Mouse (Mus musculus) MEL (cell line): ENCODE results near the gene Zfp426. TPM values are rescaled to one million over a fixed set of nuclear protein-coding genes. Genes with fewer than 3 reads are reported as not detected.

Source experiments
- DNase-seq: peaks from one replicate; pipeline ENCODE4 v3.0.0; 2011; ENCODE audit warnings: low read depth, low spot score
- H3K27ac ChIP-seq: 2 replicates; pipeline ENCODE4 v1.5.1; 2012; ENCODE audit warnings: low read depth, mild to moderate bottlenecking, control low read depth, low read length, moderate library complexity; ENCODE audit not compliant: control insufficient read depth
- H3K27me3 ChIP-seq, 2 experiments: fragments of 150-350 bp in 1 of 2; sonication (generic) in 1 of 2; 2 replicates each; pipeline ENCODE4 v1.6.1; 2012; ENCODE audit warnings: low read length in 2 of 2, mild to moderate bottlenecking in 2 of 2, improper control_type of control experiment in 1 of 2, moderate library complexity in 1 of 2; ENCODE audit not compliant: insufficient read depth in 2 of 2, control insufficient read depth in 1 of 2
- H3K36me3 ChIP-seq, 2 experiments: 2 replicates each; pipeline ENCODE4 v1.6.1; 2012 to 2014; ENCODE audit warnings: low read length in 2 of 2, improper control_type of control experiment in 1 of 2, inconsistent platforms in 1 of 2, mild to moderate bottlenecking in 1 of 2; ENCODE audit not compliant: insufficient read depth in 2 of 2, control insufficient read depth in 1 of 2
- H3K4me1 ChIP-seq, 2 experiments: fragments of 150-350 bp in 1 of 2; sonication (generic) in 1 of 2; 2 replicates each; pipeline ENCODE4 v1.6.1; 2012; ENCODE audit warnings: low read length in 2 of 2, improper control_type of control experiment in 1 of 2, mild to moderate bottlenecking in 1 of 2; ENCODE audit not compliant: insufficient read depth in 2 of 2, control insufficient read depth in 1 of 2
- H3K4me3 ChIP-seq, 2 experiments: fragments of 150-350 bp in 1 of 2; sonication (generic) in 1 of 2; 2 replicates each; pipeline ENCODE4 v1.5.1; 2012; ENCODE audit warnings: low read depth in 2 of 2, low read length in 2 of 2, mild to moderate bottlenecking in 2 of 2, moderate library complexity in 2 of 2, control low read depth in 1 of 2, improper control_type of control experiment in 1 of 2; ENCODE audit not compliant: control insufficient read depth in 1 of 2, insufficient read depth in 1 of 2
- H3K79me2 ChIP-seq: 2 replicates; pipeline ENCODE4 v1.6.1; 2012; ENCODE audit warnings: mild to moderate bottlenecking, low read length, moderate library complexity; ENCODE audit not compliant: control insufficient read depth, poor library complexity, insufficient read depth
- H3K9ac ChIP-seq: 2 replicates; pipeline ENCODE4 v1.6.1; 2012; ENCODE audit warnings: low read depth, mild to moderate bottlenecking, control low read depth, low read length, moderate library complexity; ENCODE audit not compliant: control insufficient read depth, poor library complexity, severe bottlenecking
- H3K9me3 ChIP-seq: fragments of 150-350 bp; sonication (generic); replicated peaks from 2 replicates; pipeline ENCODE4 v1.6.1; 2012; ENCODE audit warnings: mild to moderate bottlenecking, low read length, improper control_type of control experiment, moderate library complexity; ENCODE audit not compliant: insufficient read depth
- BHLHE40 ChIP-seq: IDR thresholded peaks from 2 replicates; pipeline ENCODE4 v1.6.1; 2012; ENCODE audit warnings: low read depth, mild to moderate bottlenecking, inconsistent platforms, low read length, improper control_type of control experiment, borderline replicate concordance
- CHD1 ChIP-seq: IDR thresholded peaks from 2 replicates; pipeline ENCODE4 v1.6.1; 2012; ENCODE audit warnings: low read depth, mild to moderate bottlenecking, inconsistent platforms, low read length, improper control_type of control experiment
- CTCF ChIP-seq, 3 experiments: IDR thresholded peaks in 2 of 3; conservative IDR thresholded peaks in 1 of 3; 2 replicates each; pipeline ENCODE4 v1.5.1; 2011 to 2012; ENCODE audit warnings: low read length in 3 of 3, low read depth in 2 of 3, mild to moderate bottlenecking in 2 of 3, improper control_type of control experiment in 1 of 3, inconsistent platforms in 1 of 3, mixed read lengths in 1 of 3, moderate library complexity in 1 of 3; ENCODE audit not compliant: control insufficient read depth in 1 of 3, insufficient read depth in 1 of 3, poor library complexity in 1 of 3, severe bottlenecking in 1 of 3
- EP300 ChIP-seq, 2 experiments: IDR thresholded peaks; 2 replicates each; pipeline ENCODE4 v1.6.1; 2011; ENCODE audit warnings: improper control_type of control experiment in 2 of 2, low read length in 2 of 2, low read depth in 1 of 2, mild to moderate bottlenecking in 1 of 2
- ETS1 ChIP-seq: IDR thresholded peaks from 2 replicates; pipeline ENCODE4 v1.6.1; 2012; ENCODE audit warnings: low read depth, mild to moderate bottlenecking, inconsistent platforms, low read length, improper control_type of control experiment, moderate library complexity
- GATA1 ChIP-seq: IDR thresholded peaks from 2 replicates; pipeline ENCODE4 v1.6.1; 2011; ENCODE audit warnings: low read depth, low read length, improper control_type of control experiment
- JUND ChIP-seq: IDR thresholded peaks from 2 replicates; pipeline ENCODE4 v1.6.1; 2011; ENCODE audit warnings: low read depth, mild to moderate bottlenecking, improper control_type of control experiment, low read length
- KAT2A ChIP-seq: conservative IDR thresholded peaks from 2 replicates; pipeline ENCODE4 v1.6.1; 2012; ENCODE audit warnings: low read depth, low read length, improper control_type of control experiment, inconsistent platforms
- MEF2A ChIP-seq: IDR thresholded peaks from 2 replicates; pipeline ENCODE4 v1.6.1; 2014; ENCODE audit warnings: low read depth, mild to moderate bottlenecking, inconsistent platforms, low read length, improper control_type of control experiment; ENCODE audit not compliant: poor library complexity, insufficient replicate concordance, severe bottlenecking; ENCODE audit errors: extremely low read depth
- MXI1 ChIP-seq: IDR thresholded peaks from 2 replicates; pipeline ENCODE4 v1.6.1; 2011; ENCODE audit warnings: mild to moderate bottlenecking, low read depth, low read length, improper control_type of control experiment
- MYC ChIP-seq: IDR thresholded peaks from 2 replicates; pipeline ENCODE4 v1.6.1; 2011; ENCODE audit warnings: low read depth, mild to moderate bottlenecking, low read length, improper control_type of control experiment, moderate library complexity
- NELFE ChIP-seq: IDR thresholded peaks from 2 replicates; pipeline ENCODE4 v1.6.1; 2011; ENCODE audit warnings: low read depth, low read length, improper control_type of control experiment
- POLR2A ChIP-seq, 2 experiments: IDR thresholded peaks; 2 replicates each; pipeline ENCODE4 v1.6.1; 2011 to 2012; ENCODE audit warnings: low read length in 2 of 2, mild to moderate bottlenecking in 2 of 2, control low read depth in 1 of 2, improper control_type of control experiment in 1 of 2, low read depth in 1 of 2, moderate library complexity in 1 of 2; ENCODE audit not compliant: control insufficient read depth in 1 of 2, insufficient read depth in 1 of 2, poor library complexity in 1 of 2
- POLR2AphosphoS2 ChIP-seq: IDR thresholded peaks from 2 replicates; pipeline ENCODE4 v1.6.1; 2011; ENCODE audit warnings: low read length, improper control_type of control experiment
- POLR2AphosphoS5 ChIP-seq: IDR thresholded peaks from 2 replicates; pipeline ENCODE4 v1.6.1; 2012; ENCODE audit warnings: low read depth, borderline replicate concordance, mild to moderate bottlenecking, inconsistent platforms, low read length, moderate library complexity, mixed read lengths
- RAD21 ChIP-seq: IDR thresholded peaks from 2 replicates; pipeline ENCODE4 v1.6.1; 2011; ENCODE audit warnings: mild to moderate bottlenecking, low read depth, low read length, improper control_type of control experiment
- TAL1 ChIP-seq: IDR thresholded peaks from 2 replicates; pipeline ENCODE4 v1.6.1; 2012; ENCODE audit warnings: mild to moderate bottlenecking, inconsistent platforms, low read length, moderate library complexity, mixed read lengths
- TBP ChIP-seq: IDR thresholded peaks from 2 replicates; pipeline ENCODE4 v1.8.0; 2011; ENCODE audit warnings: low read depth, low read length, improper control_type of control experiment
- TCF12 ChIP-seq: IDR thresholded peaks from 2 replicates; pipeline ENCODE4 v1.6.1; 2014; ENCODE audit warnings: low read depth, mild to moderate bottlenecking, inconsistent platforms, low read length, improper control_type of control experiment, moderate library complexity
- UBTF ChIP-seq: IDR thresholded peaks from 2 replicates; pipeline ENCODE4 v1.6.1; 2012; ENCODE audit warnings: low read depth, mild to moderate bottlenecking, inconsistent platforms, low read length, improper control_type of control experiment, moderate library complexity, borderline replicate concordance; ENCODE audit not compliant: insufficient read depth
- USF2 ChIP-seq, 2 experiments: IDR thresholded peaks; 2 replicates each; pipeline ENCODE4 v1.6.1; 2011 to 2012; ENCODE audit warnings: improper control_type of control experiment in 2 of 2, low read length in 2 of 2, borderline replicate concordance in 1 of 2, inconsistent platforms in 1 of 2, low read depth in 1 of 2, mild to moderate bottlenecking in 1 of 2; ENCODE audit not compliant: insufficient read depth in 1 of 2
- ZKSCAN1 ChIP-seq: IDR thresholded peaks from 2 replicates; pipeline ENCODE4 v1.6.1; 2012; ENCODE audit warnings: low read depth, mild to moderate bottlenecking, inconsistent platforms, low read length, improper control_type of control experiment, moderate library complexity
- ZMIZ1 ChIP-seq: IDR thresholded peaks from 2 replicates; pipeline ENCODE4 v1.6.1; 2012; ENCODE audit warnings: low read depth, mild to moderate bottlenecking, inconsistent platforms, low read length, improper control_type of control experiment, moderate library complexity
- polyA plus RNA-seq, 2 experiments: library from polyadenylated mRNA; stranded (reverse) in 1 of 2; unstranded in 1 of 2; fragments of >175 nt in 1 of 2; fragments of >200 nt in 1 of 2; gene quantifications; 2 replicates each; pipeline versions ENCODE4 v1.2.1 to v1.2.4; 2012; ENCODE audit warnings: low replicate concordance in 2 of 2, low read depth in 1 of 2; ENCODE audit not compliant: insufficient read length in 2 of 2, insufficient read depth in 1 of 2, missing spikeins in 1 of 2
- total RNA-seq: library from RNA; depleted of rRNA; stranded (reverse); fragments of 300-350 nt; gene quantifications from 2 replicates; pipeline ENCODE4 v1.2.3, GENCODE M21; 2012

Zfp426 gene
- total and polyA plus RNA-seq, 3 experiments: 30.7 to 41.5 TPM; not detected in 1

DNA sequence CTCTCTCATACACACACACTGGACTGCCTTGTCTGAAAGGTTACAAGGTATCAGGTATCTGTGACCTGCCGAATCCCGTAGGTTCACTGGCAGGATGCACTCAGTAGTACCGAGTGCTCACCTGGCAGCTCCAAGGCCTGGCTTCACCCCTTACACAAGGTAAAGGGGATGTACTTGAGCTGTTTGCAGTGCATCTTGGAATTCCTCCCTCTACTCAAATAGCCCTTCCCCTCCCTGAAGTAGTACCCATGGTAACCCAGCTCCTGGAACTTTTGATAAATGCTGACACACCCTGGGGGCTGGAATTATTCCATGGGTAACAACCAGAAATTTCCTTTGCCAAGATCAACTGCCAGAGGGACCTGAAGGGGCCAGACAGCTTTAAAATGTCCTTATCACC is 21.5 kb upstream of the Zfp426 start:
- Histone ChIP-seq H3K4me1 (peaks cover 35 to 54% of the 10 kb centered on the region in 2 experiments), H3K9me3 (no peaks in the 10 kb centered on the region), H3K4me3 (no peak overlapping the region), H3K27me3 (no peaks in the 10 kb centered on the region), H3K79me2 (peaks cover 31% of the 10 kb centered on the region), H3K9ac (no peak overlapping the region), H3K36me3 (peaks cover 48 to 74% of the 10 kb centered on the region in 2 experiments), H3K27ac (no peak overlapping the region)
- TF ChIP-seq CTCF (IDR thresholded peaks at IDR 0.05 in 2 of 3, conservative IDR thresholded peaks at IDR 0.05 in 1 of 3; ENCODE audit: control insufficient read depth in 1 of 3, insufficient read depth in 1 of 3, low read depth in 2 of 3, low read length in 3 of 3, poor library complexity in 1 of 3, severe bottlenecking in 1 of 3): no peak
- TF ChIP-seq POLR2A (IDR thresholded peaks at IDR 0.05; ENCODE audit: control insufficient read depth in 1 of 2, insufficient read depth in 1 of 2, low read depth in 1 of 2, low read length in 2 of 2, poor library complexity in 1 of 2): no peak
- no peak for TF ChIP-seq ZMIZ1
- no peak for TF ChIP-seq TBP
- no peak for TF ChIP-seq BHLHE40
- peak in 1 of 2 experiments; percentile 26; a peak in 1 of 4 replicates for TF ChIP-seq EP300 (IDR thresholded peaks at IDR 0.05; ENCODE audit: low read depth in 1 of 2, low read length in 2 of 2)
- no peak for TF ChIP-seq MYC
- no peak for TF ChIP-seq USF2 (IDR thresholded peaks at IDR 0.05; ENCODE audit: borderline replicate concordance in 1 of 2, insufficient read depth in 1 of 2, low read depth in 1 of 2, low read length in 2 of 2)
- no peak for TF ChIP-seq JUND
- no peak for TF ChIP-seq TCF12
- TF ChIP-seq CHD1: no peak
- no peak; the same call in none of the 2 replicates for TF ChIP-seq POLR2AphosphoS5
- TF ChIP-seq POLR2AphosphoS2: peak; percentile 48; the same call in 1 of the 2 replicates
- DNase-seq: no peak

DNA sequence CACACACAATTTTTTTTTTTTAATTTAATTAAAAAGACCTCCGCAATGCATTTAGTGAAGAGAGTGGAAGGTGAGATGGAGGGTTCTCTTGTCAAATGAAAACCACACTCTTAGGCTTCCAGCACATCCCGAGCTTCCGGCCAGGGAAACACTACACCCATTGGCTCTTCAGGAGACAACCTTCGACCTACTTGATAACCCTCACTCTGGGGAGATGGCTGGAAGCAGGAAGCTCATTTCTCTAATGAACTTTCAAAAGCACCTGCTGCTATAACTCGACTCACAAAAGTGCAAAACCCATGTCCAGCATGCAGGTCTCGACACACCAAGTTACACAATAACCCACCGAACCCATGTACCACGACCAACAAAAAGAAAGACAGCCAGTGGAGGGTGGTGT is 20.2 kb upstream of the Zfp426 start:
- no peak overlapping the region for H3K9ac ChIP-seq
- no peaks in the 10 kb centered on the region for H3K9me3 ChIP-seq
- TF ChIP-seq ZMIZ1 (no peak), CTCF (IDR thresholded peaks at IDR 0.05 in 2 of 3, conservative IDR thresholded peaks at IDR 0.05 in 1 of 3; ENCODE audit: control insufficient read depth in 1 of 3, insufficient read depth in 1 of 3, low read depth in 2 of 3, low read length in 3 of 3, poor library complexity in 1 of 3, severe bottlenecking in 1 of 3) (no peak), ZKSCAN1 (no peak)
- TF ChIP-seq, all 39 proteins: peak for 0
- no peak for DNase-seq
- Histone ChIP-seq H3K4me3 (no peak overlapping the region), H3K79me2 (peaks cover 24% of the 10 kb centered on the region), H3K27ac (no peak overlapping the region), H3K36me3 (peaks cover 46 to 66% of the 10 kb centered on the region in 2 experiments), H3K4me1 (peaks cover 32 to 41% of the 10 kb centered on the region in 2 experiments), H3K27me3 (no peaks in the 10 kb centered on the region)

GRCm38 (mm10) chr9:20511645-20512044 is 19.1 kb upstream of the Zfp426 start:
- peak; percentile 66 for DNase-seq
- H3K9me3 ChIP-seq: no peaks in the 10 kb centered on the region
- H3K27ac ChIP-seq: no peak overlapping the region
- TF ChIP-seq EP300 (IDR thresholded peaks at IDR 0.05; ENCODE audit: low read depth in 1 of 2, low read length in 2 of 2): peak; percentile 76 to 77
- TF ChIP-seq ETS1: 0 out of 2 replicates have a peak, but pooled peaks have one; percentile 21
- peak; percentile 81 for TF ChIP-seq BHLHE40
- peak; percentile 77 for TF ChIP-seq TAL1
- TF ChIP-seq POLR2AphosphoS2: no peak; the same call in 1 of the 2 replicates
- peak; percentile 81 for TF ChIP-seq GATA1
- no peak for TF ChIP-seq USF2 (IDR thresholded peaks at IDR 0.05; ENCODE audit: borderline replicate concordance in 1 of 2, insufficient read depth in 1 of 2, low read depth in 1 of 2, low read length in 2 of 2)
- no peak for TF ChIP-seq KAT2A
- TF ChIP-seq MYC: peak; percentile 41; the same call in 1 of the 2 replicates
- no peak for TF ChIP-seq RAD21
- TF ChIP-seq NELFE: no peak
- TF ChIP-seq UBTF: no peak
- no peak for TF ChIP-seq MEF2A
- TF ChIP-seq TCF12: peak; percentile 89
- TF ChIP-seq MXI1: peak; percentile 39

More at GRCm38 (mm10) chr9:20511645-20512044, 19.1 kb upstream of the Zfp426 start:
- Histone ChIP-seq H3K36me3 (peaks cover 56% of the 10 kb centered on the region in 2 experiments), H3K4me3 (no peak overlapping the region), H3K79me2 (peaks cover 17% of the 10 kb centered on the region), H3K27me3 (no peaks in the 10 kb centered on the region), H3K4me1 (peaks cover 32% of the 10 kb centered on the region in 2 experiments), H3K9ac (no peak overlapping the region)
